Mouse (Mus musculus) liver, embryonic 11.5 days (tissue): Measurements from ENCODE around the gene Rad9a. TPM values are rescaled to one million over a fixed set of nuclear protein-coding genes. Genes with fewer than 3 reads are reported as not detected.

Source experiments
- ATAC-seq: fragments of 200-750 bp; cut with Nextera tagmentation; replicated peaks from 2 replicates; pipeline ENCODE4 v1.8.0; 2017; ENCODE audit warnings: moderate number of reproducible peaks, mild to moderate bottlenecking, moderate TSS enrichment, moderate library complexity; ENCODE audit not compliant: low FRiP score
- DNase-seq: peaks from one replicate; pipeline ENCODE4 v3.0.0-alpha.2; 2017; ENCODE audit warnings: low spot score
- H3K27ac ChIP-seq: fragments of 300-500 bp; sonication (generic); 2 replicates; pipeline ENCODE4 v1.5.1; 2014; ENCODE audit warnings: mild to moderate bottlenecking, low read depth, low read length, control low read depth
- H3K27me3 ChIP-seq: fragments of 300-500 bp; sonication (generic); replicated peaks from 2 replicates; pipeline ENCODE4 v1.6.1; 2014; ENCODE audit warnings: low read length, mixed read lengths; ENCODE audit not compliant: control insufficient read depth, insufficient read depth
- H3K36me3 ChIP-seq: fragments of 300-500 bp; sonication (generic); 2 replicates; pipeline ENCODE4 v1.6.1; 2014; ENCODE audit warnings: mild to moderate bottlenecking, low read length, moderate library complexity, mixed read lengths; ENCODE audit not compliant: control insufficient read depth, insufficient read depth
- H3K4me1 ChIP-seq: fragments of 300-500 bp; sonication (generic); replicated peaks from 2 replicates; pipeline ENCODE4 v1.6.1; 2014; ENCODE audit warnings: low read length, mixed read lengths; ENCODE audit not compliant: control insufficient read depth, insufficient read depth
- H3K4me2 ChIP-seq: fragments of 300-500 bp; sonication (generic); 2 replicates; pipeline ENCODE4 v1.6.1; 2014; ENCODE audit warnings: mild to moderate bottlenecking, control low read depth, moderate library complexity
- H3K4me3 ChIP-seq: fragments of 300-500 bp; sonication (generic); 2 replicates; pipeline ENCODE4 v1.5.1; 2014; ENCODE audit warnings: low read depth, low read length, control low read depth
- H3K9ac ChIP-seq: fragments of 300-500 bp; sonication (generic); 2 replicates; pipeline ENCODE4 v1.6.1; 2014; ENCODE audit warnings: low read depth, low read length, control low read depth
- H3K9me3 ChIP-seq: fragments of 300-500 bp; sonication (generic); 2 replicates; pipeline ENCODE4 v1.6.1; 2016; ENCODE audit warnings: low read length, inconsistent platforms, mixed read lengths; ENCODE audit not compliant: control insufficient read depth
- WGBS: fragments of 180-500 bp; shearing (Covaris S2); extraction: QIAGEN DNeasy Blood & Tissue Kit; methylation state at CpG from one replicate; pipeline ENCODE4 v1.1.7; 2014; 5-methylcytosine and 5-hydroxymethylcytosine counted together
- polyA plus RNA-seq: library from polyadenylated mRNA; unstranded; fragments of >200 nt; fragmentation: Nextera tagmentation; extraction: Ambion mirVana; gene quantifications from 2 replicates; pipeline ENCODE4 v1.2.1, GENCODE M21; 2014

Gene Rad9a
- polyA plus RNA-seq, 1 experiment from 2014 or later: 38.8 TPM

DNA sequence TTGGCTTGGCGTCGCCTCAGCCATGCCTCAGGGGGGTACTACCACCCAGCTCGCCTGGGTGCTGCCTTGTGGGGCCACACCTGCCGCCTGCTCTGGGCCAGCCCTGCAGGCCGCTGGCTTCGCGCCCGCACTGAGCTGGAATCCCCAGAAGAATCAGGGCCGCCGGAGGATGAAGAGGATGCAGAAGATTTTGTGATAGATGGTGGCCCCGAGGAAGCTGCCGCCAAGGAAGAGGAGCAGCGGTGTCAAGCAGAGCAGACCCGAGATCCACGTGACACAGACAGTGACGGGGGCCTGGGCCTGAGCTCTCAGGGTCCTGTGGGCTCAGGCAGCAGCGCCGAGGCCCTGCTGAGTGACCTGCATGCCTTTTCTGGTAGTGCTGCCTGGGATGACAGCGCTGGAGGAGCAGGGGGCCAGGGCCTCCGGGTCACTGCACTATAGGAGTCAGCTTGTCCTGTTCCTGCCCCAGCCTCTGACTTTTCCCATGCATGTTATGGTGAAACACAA is 45.3 kb downstream of the Rad9a start:
- Histone ChIP-seq H3K4me2 (peak overlapping the region; percentile 55; the same call in 1 of the 2 replicates), H3K9ac (peak overlapping the region; percentile 12; the same call in 1 of the 2 replicates), H3K4me3 (no peak overlapping the region), H3K4me1 (peaks cover 12% of the 10 kb centered on the region; the same call in 1 of the 2 replicates), H3K27ac (0 out of 2 replicates have a peak overlapping the region, but pooled peaks have one; percentile 22), H3K36me3 (peaks cover 30% of the 10 kb centered on the region), H3K9me3 (no peaks in the 10 kb centered on the region), H3K27me3 (no peaks in the 10 kb centered on the region)
- DNase-seq: no peak
- no peak for ATAC-seq
- 78% methylated on average over 20 of the region's 20 CpGs for WGBS

DNA sequence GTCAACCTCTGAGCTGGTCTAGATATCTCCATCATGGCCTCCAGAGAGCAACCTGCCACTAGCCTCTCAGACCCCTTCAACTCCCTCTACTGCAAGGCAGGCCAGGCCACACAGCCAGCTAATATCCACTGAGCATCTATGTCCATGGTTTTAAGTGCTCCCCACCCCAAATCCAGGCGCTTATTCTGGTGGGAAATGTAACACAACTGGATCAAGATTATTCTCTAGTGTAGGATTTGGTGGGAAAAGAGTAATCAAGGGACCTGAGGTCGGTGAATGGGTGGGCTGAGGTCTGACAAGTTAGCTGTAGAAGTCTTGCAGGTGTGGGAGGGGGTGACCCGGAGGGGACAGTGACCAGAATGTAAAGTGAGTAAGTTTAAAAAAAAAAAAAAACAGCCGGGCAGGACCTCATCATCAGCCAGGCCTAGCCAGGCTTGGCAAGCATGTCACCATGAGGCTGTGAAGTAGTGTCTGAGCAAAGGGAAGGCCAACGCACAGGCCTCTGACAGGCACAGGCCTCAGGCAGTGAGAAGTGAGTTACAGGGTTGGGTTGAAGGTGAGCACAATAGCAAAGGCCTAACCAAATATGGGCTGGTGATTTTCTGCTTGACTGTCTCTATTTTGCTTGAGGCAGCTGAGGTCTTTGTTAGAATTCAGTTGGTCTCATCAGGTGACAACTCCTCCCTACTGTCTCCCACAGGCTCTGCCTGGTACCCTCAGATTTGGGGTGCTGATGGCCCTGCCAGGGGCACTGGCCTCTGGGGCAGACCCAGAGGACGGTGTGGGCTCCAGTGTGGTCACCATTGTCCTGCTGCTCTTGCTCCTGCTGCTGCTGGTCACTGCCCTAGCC is 46.0 kb downstream of the Rad9a start:
- H3K36me3 ChIP-seq: peaks cover 32% of the 10 kb centered on the region
- peak overlapping the region; percentile 34 for H3K4me3 ChIP-seq
- ATAC-seq (no peak), DNase-seq (no peak)
- 65% methylated on average over 6 of the region's 6 CpGs for WGBS
- peak overlapping the region; percentile 39; the same call in 1 of the 2 replicates for H3K27ac ChIP-seq
- no peaks in the 10 kb centered on the region for H3K27me3 ChIP-seq
- no peaks in the 10 kb centered on the region for H3K9me3 ChIP-seq
- peaks cover 12% of the 10 kb centered on the region; the same call in 1 of the 2 replicates for H3K4me1 ChIP-seq
- H3K9ac ChIP-seq: peak overlapping the region; percentile 54
- peak overlapping the region; percentile 55 for H3K4me2 ChIP-seq

DNA sequence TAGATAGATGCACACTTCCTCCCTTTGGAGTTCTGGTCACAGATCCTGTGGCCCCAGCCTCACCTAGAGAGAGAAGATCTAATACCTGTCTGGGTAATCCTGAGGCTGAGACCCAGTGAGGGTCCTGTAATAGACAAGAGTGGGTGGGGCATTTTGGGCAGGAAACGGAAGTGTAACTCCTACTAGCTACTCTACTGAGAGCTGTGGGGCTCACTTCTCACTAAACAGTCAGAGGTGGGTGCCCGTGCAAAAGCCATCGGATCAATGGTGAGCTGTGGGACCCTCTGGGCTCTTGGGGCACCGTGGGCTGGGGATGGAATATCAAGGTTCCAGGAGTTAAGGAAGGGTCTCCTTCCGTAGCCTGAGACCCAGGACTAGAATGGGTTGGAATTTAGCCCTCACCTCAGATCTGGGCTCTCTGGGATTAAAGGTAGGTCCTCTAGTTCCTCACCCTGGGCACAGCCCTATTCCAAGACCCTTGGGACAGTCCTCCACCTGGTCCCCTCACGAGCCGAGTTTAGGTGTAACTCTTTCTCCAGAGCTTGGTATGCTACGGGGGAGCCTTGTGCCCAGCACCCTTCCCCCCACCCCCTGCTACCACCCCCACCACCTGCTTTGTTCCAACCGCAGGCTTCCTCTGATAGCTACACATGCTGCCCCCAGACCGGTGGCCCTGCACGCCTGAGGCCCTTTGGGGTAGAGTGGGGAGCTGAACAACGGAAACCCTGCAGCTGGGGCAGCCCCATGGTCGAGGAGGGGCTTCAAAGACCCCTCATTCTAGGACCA is 46.8 kb downstream of the Rad9a start:
- Histone ChIP-seq H3K4me2 (peak overlapping the region; percentile 55), H3K27ac (peak overlapping the region; percentile 39; the same call in 1 of the 2 replicates), H3K9ac (peak overlapping the region; percentile 54), H3K4me1 (peaks cover 14% of the 10 kb centered on the region), H3K27me3 (no peaks in the 10 kb centered on the region), H3K4me3 (peak overlapping the region; percentile 34), H3K9me3 (no peaks in the 10 kb centered on the region), H3K36me3 (peaks cover 32% of the 10 kb centered on the region)
- 46% methylated on average over 13 of the region's 13 CpGs for WGBS
- ATAC-seq: peak; percentile 34; the same call in 1 of the 2 replicates
- no peak for DNase-seq

DNA sequence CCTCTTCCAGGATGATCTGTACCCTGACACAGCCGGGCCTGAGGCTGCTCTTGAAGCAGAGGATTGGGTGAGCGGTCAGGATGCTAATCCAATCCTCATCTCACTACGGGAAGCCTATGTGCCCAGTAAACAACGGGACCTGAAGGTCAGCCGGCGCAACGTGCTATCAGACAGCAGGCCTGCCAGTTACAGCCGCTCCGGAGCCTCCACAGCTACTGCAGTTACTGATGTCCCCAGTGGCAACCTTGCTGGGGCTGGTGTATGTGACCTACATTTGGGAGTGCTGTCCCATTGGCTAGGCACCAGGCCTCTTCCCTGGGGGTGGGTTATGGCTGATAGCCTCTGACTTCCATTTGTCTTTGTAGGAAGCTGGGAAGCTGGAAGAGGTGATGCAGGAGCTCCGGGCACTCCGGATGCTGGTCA is 48.2 kb downstream of the Rad9a start, which contains the start of gene Ptprcap:
Gene Ptprcap, plus strand, starts transcription at position 373 of the 423 bp plus-strand sequence.
- H3K36me3 ChIP-seq: peaks cover 27% of the 10 kb centered on the region
- 63% methylated on average over 11 of the region's 11 CpGs for WGBS
- no peaks in the 10 kb centered on the region for H3K9me3 ChIP-seq
- ATAC-seq: no peak
- H3K4me2 ChIP-seq: peak within 1 kb of the TSS; percentile 55
- DNase-seq: no peak
- H3K4me3 ChIP-seq: peak within 1 kb of the TSS; percentile 34
- H3K27ac ChIP-seq: peak within 1 kb of the TSS; percentile 39; the same call in 1 of the 2 replicates
- H3K27me3 ChIP-seq: no peaks in the 10 kb centered on the region
- H3K9ac ChIP-seq: peak within 1 kb of the TSS; percentile 54; the same call in 1 of the 2 replicates
- H3K4me1 ChIP-seq: peaks cover 21% of the 10 kb centered on the region

DNA sequence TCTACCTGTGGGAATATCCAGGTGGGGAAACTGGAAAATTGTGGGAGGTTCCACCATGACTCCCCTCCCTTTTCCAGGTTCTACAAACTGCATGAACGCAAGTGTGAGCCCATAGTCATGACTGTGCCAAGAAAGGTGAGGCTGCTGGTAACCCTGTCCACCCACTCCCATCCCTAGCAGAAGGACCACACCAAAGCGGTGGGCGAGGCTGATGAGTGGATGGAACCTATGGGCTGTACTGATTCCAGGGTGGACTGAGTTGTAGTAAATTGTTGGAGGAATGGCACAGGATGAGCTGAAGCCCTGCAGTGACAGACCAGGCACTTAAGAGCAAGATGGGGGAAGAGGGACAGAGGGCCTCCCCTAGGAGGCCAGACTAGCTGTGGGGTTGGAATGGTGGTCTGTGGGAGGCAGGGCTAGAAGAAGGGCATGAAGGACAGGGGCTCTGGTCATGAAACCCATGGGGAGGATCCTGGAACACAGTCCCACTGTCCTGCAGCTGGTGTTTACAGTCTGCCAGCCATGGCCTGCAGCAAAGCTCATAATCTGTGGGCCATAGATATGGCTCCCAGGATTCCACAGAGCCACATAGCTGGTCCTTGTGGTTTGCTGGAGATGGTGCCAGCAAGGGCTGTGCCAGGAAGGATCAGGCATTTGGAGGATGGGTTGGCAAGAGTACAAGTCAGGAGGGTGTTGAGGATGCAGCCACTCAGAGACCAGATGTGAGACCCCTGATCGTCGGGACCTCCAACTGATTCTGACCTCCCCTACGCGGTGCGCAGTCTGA is 48.8 kb downstream of the Rad9a start:
- DNase-seq (no peak), ATAC-seq (no peak)
- WGBS: 85% methylated on average over 8 of the region's 8 CpGs
- Histone ChIP-seq H3K9me3 (no peaks in the 10 kb centered on the region), H3K27me3 (no peaks in the 10 kb centered on the region), H3K36me3 (peaks cover 22% of the 10 kb centered on the region), H3K27ac (no peak overlapping the region), H3K9ac (no peak overlapping the region), H3K4me2 (no peak overlapping the region), H3K4me3 (no peak overlapping the region), H3K4me1 (peaks cover 27% of the 10 kb centered on the region)

DNA sequence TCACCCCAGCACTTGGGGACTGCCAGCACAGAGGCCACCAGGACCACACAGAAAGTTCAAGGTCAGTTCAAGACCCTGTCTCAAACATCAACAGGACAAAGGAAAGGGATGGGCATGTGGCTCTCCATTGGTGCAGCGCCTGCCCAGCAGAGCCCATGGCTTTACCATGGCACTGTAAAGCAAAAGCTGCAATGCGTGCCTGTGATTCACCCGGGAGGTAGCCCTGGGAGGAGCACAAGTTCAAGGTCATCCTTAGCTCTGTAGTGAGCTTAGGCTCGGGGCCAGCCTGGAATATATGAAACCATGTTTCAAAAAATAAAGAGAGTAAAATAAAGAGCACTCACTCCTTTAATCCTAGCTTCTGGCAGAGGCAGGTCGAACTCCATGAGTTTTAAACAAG is 49.6 kb downstream of the Rad9a start:
- Histone ChIP-seq H3K27me3 (no peaks in the 10 kb centered on the region), H3K36me3 (peaks cover 18% of the 10 kb centered on the region), H3K4me2 (no peak overlapping the region), H3K4me1 (peaks cover 28% of the 10 kb centered on the region), H3K9me3 (no peaks in the 10 kb centered on the region), H3K9ac (no peak overlapping the region), H3K4me3 (no peak overlapping the region), H3K27ac (no peak overlapping the region)
- DNase-seq (no peak), ATAC-seq (no peak)
- 84% methylated on average over 5 of the region's 5 CpGs for WGBS

DNA sequence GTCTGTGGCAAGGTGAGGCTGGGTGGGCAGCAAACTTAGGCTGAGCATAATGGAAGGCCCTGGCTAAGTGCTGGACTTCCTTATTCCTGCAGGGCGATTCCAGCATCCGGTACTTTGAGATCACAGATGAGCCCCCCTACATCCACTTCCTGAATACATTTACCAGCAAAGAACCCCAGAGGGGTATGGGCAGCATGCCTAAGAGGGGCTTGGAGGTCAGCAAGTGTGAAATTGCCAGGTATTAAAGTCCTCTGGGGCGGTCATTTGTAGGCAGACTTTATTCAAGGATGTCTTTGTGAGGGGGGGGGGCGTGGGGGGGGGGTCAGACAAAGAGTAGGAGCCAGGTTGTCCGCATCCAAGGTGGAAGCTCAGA is 50.0 kb downstream of the Rad9a start:
- DNase-seq: no peak
- H3K9ac ChIP-seq: no peak overlapping the region
- no peak for ATAC-seq
- H3K9me3 ChIP-seq: no peaks in the 10 kb centered on the region
- no peak overlapping the region for H3K27ac ChIP-seq
- WGBS: 75% methylated on average over 5 of the region's 5 CpGs
- peaks cover 31% of the 10 kb centered on the region for H3K4me1 ChIP-seq
- no peak overlapping the region for H3K4me3 ChIP-seq
- H3K36me3 ChIP-seq: peaks cover 18% of the 10 kb centered on the region
- no peaks in the 10 kb centered on the region for H3K27me3 ChIP-seq
- no peak overlapping the region for H3K4me2 ChIP-seq
